Mouse (Mus musculus) brain, adult 2 months (tissue): ENCODE measurements around the gene Foxred2.

ENCODE experiments used
- DNase-seq: peaks from one replicate; pipeline ENCODE4 v3.0.0; 2011; ENCODE audit warnings: low read depth, low spot score

The Foxred2 gene

DNA sequence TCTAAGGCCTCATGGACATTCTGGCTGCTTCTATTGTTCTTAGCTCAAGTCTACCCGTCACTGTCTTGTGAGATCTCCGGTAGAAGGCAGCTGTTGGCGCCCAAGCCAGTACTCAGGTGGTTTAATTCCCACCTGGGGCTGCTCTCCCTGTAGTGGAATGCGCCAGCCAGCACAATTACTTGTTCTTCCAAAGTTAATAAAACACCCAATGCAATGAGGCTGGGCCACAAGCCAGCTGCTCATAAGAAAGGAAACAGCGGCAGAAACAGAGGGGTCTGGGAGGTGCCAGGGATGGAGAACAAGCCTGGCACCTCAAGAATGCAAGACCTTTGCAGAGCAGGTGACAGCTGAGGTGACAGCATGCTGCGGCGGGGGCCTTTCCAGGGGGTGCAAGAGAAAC is 7.5 kb downstream of the Foxred2 start:
- no peak for DNase-seq

DNA sequence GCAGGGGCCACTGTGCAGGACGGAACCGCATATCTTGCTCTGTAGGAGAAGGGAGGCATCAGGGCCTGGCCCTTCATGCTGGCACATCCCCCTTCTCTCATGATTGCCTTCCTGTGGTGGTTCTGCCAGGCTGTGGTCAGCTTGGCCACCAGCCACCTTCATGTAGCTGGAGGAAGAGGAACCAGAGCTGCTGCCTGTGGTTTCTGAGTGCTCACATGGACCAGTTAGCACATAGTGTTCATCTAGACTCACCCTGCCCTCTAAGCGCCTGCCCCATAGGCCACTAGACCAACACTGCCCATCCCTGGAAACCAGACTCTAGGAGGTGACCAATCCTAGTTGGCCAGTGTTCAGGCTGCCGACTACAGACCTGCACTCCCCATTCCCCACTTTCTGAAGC is 10.8 kb downstream of the Foxred2 start:
- DNase-seq, result peak; percentile 56

DNA sequence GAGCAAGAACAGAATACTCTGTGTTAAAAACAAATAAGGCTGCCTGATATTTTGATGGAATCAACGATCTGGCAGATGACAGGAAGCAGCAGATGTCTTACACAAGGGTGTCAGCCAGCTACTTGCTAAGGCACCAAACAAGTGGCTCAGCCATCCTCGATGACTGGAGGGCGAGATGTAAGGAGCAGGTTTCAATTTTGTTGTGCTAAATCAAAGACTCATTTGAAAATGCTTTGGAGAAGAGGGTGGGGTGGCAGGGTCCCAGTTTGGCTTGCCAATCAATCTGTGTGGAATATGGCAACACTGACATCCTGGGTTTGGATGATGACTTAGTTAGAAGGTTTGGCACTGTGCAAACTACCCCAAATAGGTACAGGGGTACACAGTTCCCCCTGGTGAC is 15.0 kb downstream of the Foxred2 start:
- peak; percentile 63 for DNase-seq

DNA sequence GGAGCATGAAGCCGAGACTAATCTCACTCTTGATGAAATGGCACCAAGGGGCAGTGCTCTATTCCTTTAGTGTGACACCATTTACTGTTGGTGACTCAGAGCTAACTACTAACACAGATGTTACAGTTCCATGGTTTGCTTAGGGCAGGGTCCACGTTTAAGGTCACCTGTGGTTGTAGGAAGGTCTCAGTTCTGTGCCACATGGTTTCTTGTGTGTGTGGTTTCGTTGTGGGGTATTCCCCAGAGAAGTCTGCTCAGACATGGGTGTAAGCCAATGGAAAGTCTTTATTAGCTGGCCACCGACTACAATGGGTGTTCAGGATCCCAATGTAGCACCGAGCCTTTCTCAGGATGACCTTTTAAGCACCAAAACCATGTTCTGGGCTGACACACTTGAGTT is 18.0 kb downstream of the Foxred2 start:
- DNase-seq, result no peak

GRCm38 (mm10) chr15:77935673-77936375 is 20.7 kb downstream of the Foxred2 start:
- DNase-seq, result peak; percentile 89

DNA sequence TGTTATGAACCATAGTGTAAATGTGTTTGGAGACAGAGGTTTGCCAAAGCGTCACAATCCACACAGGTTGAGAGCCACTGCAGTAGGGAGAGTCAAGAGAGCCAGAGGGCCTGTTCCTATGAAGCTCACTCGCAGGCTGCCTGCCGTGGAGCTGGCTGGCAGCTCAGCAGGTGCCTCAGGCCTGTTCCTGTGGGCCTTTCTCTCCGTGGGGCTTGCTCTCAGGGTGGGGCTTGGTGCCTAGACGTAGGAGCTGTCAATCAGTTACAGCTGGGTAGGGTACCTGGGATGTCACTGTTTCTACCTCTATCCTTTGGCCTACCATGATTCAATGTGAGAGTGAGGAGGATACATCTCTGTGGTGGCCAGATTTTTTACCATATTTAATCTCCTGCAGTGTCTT is 21.6 kb downstream of the Foxred2 start:
- DNase-seq, result no peak

DNA sequence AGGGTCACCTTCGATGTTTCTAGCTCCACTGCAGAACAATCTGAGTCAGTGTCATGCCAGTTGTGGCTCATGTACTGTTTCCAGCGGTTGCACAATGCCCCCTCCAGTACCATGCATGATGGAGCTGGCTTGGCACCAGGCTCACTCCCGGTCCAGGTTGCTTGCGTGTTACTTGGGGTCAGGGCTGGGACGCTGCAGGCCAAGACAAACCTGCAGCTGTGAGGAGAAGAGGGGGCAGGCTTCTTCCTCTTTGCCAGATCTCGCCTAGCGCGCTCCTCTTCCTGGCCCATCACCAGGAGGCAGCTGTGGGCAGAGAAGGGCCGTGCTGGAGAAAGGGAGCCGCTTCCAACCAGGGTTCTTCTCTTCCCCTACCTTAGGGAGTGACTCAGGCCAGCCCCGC is 22.2 kb downstream of the Foxred2 start:
- DNase-seq, result peak; percentile 32

- peak; percentile 99 for DNase-seq
Measured at GRCm38 (mm10) chr15:77933770-77934169, 22.8 kb downstream of the Foxred2 start.

GRCm38 (mm10) chr15:77933222-77933621 is 23.3 kb downstream of the Foxred2 start:
- DNase-seq, result no peak

DNA sequence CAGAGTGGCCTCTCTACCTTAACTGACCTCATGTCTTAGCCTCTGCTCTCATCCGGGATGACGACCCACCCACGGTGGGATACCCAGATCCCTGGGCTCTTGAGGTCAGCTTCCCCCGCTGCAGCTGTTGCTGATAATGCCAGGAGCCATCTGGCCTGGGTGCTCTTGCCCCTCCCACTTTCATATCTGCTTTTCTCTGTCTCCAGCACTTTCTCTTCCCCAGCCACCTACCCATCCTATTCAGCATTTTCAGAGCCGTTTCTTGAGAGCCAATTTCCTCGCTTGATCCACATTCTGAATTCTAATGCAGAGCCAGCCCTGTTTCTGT is 24.9 kb downstream of the Foxred2 start:
- DNase-seq, result peak; percentile 40

DNA sequence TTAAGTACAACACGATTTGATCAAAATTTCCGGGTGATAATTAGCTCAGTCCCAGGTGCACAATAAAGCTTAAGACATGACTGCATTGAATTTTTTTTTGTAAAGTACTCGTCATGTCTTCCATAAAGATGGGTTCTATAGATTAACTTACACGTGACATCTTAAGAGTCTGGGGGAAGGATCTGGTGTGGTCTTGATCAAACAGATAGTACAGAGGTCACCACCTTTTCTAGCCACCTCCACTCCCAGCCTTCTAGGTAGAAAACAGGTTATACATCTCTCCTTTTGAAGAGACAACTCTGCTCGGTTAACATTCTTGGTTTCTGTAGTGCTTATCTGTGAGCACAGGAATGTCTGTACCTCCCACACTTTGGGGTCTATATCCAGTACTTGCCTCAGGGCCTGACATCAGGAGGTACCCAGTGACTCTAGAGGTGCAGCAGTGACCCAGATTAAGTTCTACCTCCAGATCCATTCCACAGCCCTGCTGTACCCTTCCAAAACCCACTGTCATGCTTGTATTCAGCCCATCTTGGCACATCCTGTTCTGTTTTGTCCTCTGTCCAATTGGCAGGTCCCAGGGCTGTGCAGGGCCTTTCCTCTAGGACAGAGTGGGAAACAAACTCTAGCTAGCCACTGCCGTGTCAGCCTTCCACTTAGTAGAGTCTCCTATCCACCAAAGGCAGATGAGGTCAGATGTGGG is 25.4 kb downstream of the Foxred2 start:
- DNase-seq, result no peak

GRCm38 (mm10) chr15:77929804-77930203 is 26.7 kb downstream of the Foxred2 start:
- no peak for DNase-seq

- DNase-seq, result peak; percentile 100
Measured at GRCm38 (mm10) chr15:77928673-77929331, 27.7 kb downstream of the Foxred2 start, which contains the start of gene Txn2. TSS of gene Txn2 (minus strand) at chr15:77929006.

- no peak for DNase-seq
Measured at GRCm38 (mm10) chr15:77928091-77928490, 28.4 kb downstream of the Foxred2 start.

GRCm38 (mm10) chr15:77926921-77927320 is 29.6 kb downstream of the Foxred2 start:
- no peak for DNase-seq

DNA sequence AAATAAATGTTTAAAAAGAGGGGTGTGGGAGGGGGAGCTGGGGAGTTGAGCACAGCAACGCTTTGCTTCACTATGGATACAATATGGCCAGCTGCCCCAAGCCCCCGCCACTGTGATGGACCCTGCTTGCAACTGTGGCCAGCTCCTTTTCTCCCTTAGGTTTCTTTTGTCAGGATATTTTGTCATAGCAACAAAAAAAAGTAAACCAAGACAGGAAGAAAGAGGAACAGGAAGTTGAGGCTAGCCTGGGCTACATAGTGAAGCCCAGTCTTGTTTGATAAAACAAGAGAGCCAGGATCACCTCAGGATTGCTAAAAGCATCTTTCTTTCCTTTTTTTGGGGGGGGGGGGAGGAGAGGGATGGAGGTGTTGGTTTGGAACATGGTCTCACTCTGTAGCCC is 31.3 kb downstream of the Foxred2 start:
- DNase-seq, result no peak

DNA sequence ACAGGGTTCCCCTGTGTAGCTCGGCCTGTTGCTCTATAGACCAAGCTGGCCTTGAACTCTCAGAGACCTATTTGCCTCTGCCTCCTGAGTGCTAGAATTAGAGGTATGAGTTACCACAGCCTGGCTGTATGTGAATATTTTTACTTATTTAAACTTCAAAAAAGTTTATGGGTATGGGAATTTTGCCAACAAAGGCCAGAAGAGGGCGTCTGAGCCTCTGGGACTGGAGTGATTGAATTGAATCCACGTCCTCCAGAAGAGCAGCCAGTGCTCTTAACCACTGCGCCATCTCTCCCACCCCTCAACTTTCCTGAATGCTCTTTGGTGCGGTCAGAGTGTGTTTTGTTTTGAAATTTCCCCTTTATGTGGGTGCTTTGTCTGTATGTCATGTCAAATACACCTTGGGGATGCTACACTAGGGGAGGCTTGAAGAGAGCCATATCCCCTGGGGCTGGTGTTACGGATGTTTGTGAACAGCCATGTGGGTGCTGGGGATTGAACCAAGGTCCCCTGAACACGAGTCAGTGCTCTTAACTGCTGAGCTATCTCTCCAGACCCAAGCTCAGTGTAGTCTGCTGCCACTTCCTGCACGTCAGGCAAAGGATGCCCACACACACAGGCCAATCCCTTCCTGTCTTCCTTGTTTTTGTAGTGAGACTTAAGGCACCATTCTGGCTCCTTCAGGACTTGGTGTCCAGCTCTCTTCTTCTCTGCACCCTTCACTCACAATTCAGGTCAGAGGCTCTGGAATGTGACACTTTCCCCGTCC is 33.1 kb downstream of the Foxred2 start:
- no peak for DNase-seq

GRCm38 (mm10) chr15:77922710-77923109 is 33.8 kb downstream of the Foxred2 start:
- no peak for DNase-seq

DNA sequence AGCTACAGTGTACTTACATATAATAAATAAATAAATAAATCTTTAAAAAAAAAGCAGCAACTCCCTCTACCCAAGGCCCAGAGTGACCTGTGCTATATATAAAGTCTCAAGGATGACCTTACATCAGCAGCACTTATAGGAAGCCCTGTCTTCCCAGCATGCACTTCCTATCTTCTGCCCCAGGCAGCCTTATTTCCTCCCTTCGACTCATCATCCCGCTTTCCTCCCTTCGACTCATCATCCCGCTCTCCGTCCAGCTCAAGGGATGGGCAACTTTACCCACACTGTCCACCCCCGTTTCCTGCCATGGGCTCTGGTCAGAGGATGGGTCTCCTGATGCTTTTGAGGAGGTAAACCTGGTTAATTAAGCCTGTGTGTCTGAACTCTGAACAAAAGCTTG is 34.9 kb downstream of the Foxred2 start:
- no peak for DNase-seq

DNA sequence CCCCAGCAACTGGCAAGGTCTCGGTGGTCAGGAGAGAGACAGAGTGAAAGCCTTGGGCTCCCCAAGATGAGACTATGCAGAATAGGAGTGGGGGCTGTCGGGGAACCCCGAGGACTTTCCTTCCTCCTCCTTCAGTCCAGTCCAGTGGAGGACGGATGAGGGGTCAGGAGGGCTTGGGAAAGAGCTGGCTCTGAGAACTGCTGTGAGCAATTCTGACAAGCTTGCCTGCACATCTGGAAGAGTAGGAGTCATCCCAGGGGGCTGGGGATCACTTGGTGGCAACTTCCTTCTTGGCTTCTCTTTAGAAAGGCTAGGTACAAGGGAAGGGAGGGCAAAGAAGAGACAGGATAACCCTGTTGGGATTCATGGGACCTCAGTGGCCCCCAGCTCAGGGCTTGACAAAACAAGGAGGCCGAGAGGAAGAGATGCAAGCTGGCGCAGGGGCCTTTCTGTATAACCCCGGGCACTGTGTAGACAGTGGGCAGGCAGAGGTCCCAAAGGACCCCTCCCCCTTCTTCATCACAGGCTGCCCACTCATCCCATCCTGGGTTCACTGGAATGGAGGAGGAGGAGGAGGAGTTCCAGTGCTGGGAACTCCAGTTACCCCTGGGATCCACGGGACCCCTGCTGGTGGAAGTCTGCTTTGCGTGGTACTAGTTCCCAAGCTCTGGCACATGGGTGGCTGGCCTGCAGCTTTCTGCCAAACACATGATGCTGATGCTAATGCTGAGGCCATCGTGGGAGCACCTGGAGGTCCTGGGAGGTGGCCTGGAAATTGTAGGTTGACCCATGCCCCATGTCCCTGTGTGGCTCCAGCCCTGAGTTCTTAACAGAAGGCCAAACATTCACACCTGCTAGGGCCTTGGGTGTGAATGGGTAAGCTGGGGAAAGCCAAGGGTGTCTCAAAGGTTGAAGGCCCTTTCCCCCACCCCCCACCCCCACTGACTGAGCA is 35.7 kb downstream of the Foxred2 start:
- DNase-seq, result no peak

GRCm38 (mm10) chr15:77919441-77919840 is 37.1 kb downstream of the Foxred2 start:
- no peak for DNase-seq
